Mouse (Mus musculus): ENCODE data around the gene Trim38.

The Trim38 gene

GRCm38 (mm10) chr13:23746201-23747080 is 23.3 kb upstream of the Trim38 start, which contains the start of gene Hist1h2bb:
Gene Hist1h2bb (plus strand): TSS chr13:23746734.
- peak; percentile 92 for DNase-seq

GRCm38 (mm10) chr13:23747081-23747891 is 22.4 kb upstream of the Trim38 start:
- DNase-seq: peak; percentile 60

GRCm38 (mm10) chr13:23747892-23748288 is 21.8 kb upstream of the Trim38 start:
- DNase-seq: peak; percentile 58

- DNase-seq: no peak
Observed at GRCm38 (mm10) chr13:23749563-23750121, 20.1 kb upstream of the Trim38 start.

- DNase-seq: peak; percentile 88
Observed at GRCm38 (mm10) chr13:23750839-23751477, 18.8 kb upstream of the Trim38 start, which contains the start of gene Hist1h2ab. Gene Hist1h2ab (plus strand): TSS chr13:23751126.

- DNase-seq: peak; percentile 58
Observed at GRCm38 (mm10) chr13:23751478-23751956, 18.2 kb upstream of the Trim38 start.

- DNase-seq: peak; percentile 96
Observed at GRCm38 (mm10) chr13:23752067-23752741, 17.5 kb upstream of the Trim38 start, which contains the start of gene Hist1h3b. Gene Hist1h3b (plus strand): TSS chr13:23752267.

- peak; percentile 37 for DNase-seq
Observed at GRCm38 (mm10) chr13:23752742-23753172, 17.0 kb upstream of the Trim38 start.

- no peak for DNase-seq
Observed at GRCm38 (mm10) chr13:23753314-23754078, 16.2 kb upstream of the Trim38 start.

- no peak for DNase-seq
Observed at GRCm38 (mm10) chr13:23755000-23755399, 14.7 kb upstream of the Trim38 start.

- peak; percentile 96 for DNase-seq
Observed at GRCm38 (mm10) chr13:23756790-23757189, 12.9 kb upstream of the Trim38 start, which contains the start of gene Hist1h4b. Gene Hist1h4b (plus strand): TSS chr13:23757013.

GRCm38 (mm10) chr13:23757211-23757773 is 12.4 kb upstream of the Trim38 start:
- DNase-seq: peak; percentile 66

- no peak for DNase-seq
Observed at GRCm38 (mm10) chr13:23757921-23758320, 11.8 kb upstream of the Trim38 start.

- DNase-seq: no peak
Observed at GRCm38 (mm10) chr13:23759251-23759771, 10.4 kb upstream of the Trim38 start.

- no peak for DNase-seq
Observed at GRCm38 (mm10) chr13:23759916-23760239, 9.8 kb upstream of the Trim38 start.

GRCm38 (mm10) chr13:23760240-23760971 is 9.3 kb upstream of the Trim38 start:
- DNase-seq: peak; percentile 74

GRCm38 (mm10) chr13:23760972-23761864 is 8.5 kb upstream of the Trim38 start, which contains the start of gene Hist1h4a:
Gene Hist1h4a (minus strand): TSS chr13:23761230.
- DNase-seq: peak; percentile 98

Measured in embryo, embryonic 11 days (tissue).